Mouse (Mus musculus) erythroblast, embryonic 14.5 days (primary cell): Measurements from ENCODE around the gene Cbl.

Source experiments
- GATA1 ChIP-seq: IDR thresholded peaks from 2 replicates; pipeline ENCODE4 v1.6.1; 2012; ENCODE audit warnings: low read length, inconsistent platforms, mixed read lengths
- TAL1 ChIP-seq: IDR thresholded peaks from 3 replicates; pipeline ENCODE4 v1.6.1; 2012; ENCODE audit warnings: low read length, inconsistent platforms, mixed read lengths

DNA sequence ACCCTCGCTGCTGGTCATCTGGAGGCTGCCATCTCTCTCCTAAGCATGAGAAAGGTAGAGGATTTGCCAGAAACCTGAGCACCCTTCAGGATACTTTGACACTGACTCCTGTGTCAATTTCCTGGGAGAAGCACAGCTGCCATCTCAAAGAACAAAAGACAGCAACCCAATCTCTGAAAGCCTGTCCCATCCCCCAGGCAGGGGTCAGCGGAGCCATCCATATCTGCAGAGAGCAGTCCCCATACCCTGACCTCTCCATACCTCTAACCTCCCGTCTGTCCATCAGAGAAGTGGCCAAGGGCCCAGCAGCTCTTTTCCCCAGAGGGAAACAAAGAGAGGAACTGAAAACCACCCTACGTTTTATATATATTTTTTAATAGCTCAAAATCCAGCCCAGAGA lies 2.8 kb upstream of the Cbl start:
- no peak for TF ChIP-seq TAL1
- TF ChIP-seq GATA1, result no peak
